Mouse (Mus musculus) C2C12 (cell line): Measurements from ENCODE around the gene Nkiras1. TPM values are rescaled to one million over a fixed set of nuclear protein-coding genes. Genes with fewer than 3 reads are reported as not detected.

Source experiments
- H3K27me3 ChIP-seq: one replicate; pipeline ENCODE4 v1.6.1; 2011; ENCODE audit not compliant: control insufficient read depth, insufficient read depth, insufficient read length
- H3K36me3 ChIP-seq: one replicate; pipeline ENCODE4 v1.6.1; 2011; ENCODE audit not compliant: control insufficient read depth, insufficient read depth
- H3K4me3 ChIP-seq: one replicate; pipeline ENCODE4 v1.5.1; 2011; ENCODE audit warnings: mild to moderate bottlenecking, control low read depth; ENCODE audit not compliant: poor library complexity, insufficient read depth, severe bottlenecking
- H3K79me2 ChIP-seq: one replicate; pipeline ENCODE4 v1.6.1; 2011; ENCODE audit not compliant: control insufficient read depth, insufficient read depth
- H3K79me3 ChIP-seq: one replicate; pipeline ENCODE4 v1.6.1; 2011; ENCODE audit warnings: low read depth, control low read depth
- H3ac ChIP-seq: one replicate; pipeline ENCODE3; 2011; ENCODE audit warnings: low read depth; ENCODE audit not compliant: control insufficient read depth, insufficient read length
- CEBPB ChIP-seq: IDR thresholded peaks from one replicate; pipeline ENCODE4 v1.6.1; 2011; ENCODE audit warnings: low read depth, mild to moderate bottlenecking, control low read depth, moderate library complexity
- CTCF ChIP-seq: IDR thresholded peaks from one replicate; pipeline ENCODE4 v1.5.1; 2011; ENCODE audit not compliant: control insufficient read depth, insufficient read depth, insufficient read length
- FOSL1 ChIP-seq: IDR thresholded peaks from one replicate; pipeline ENCODE4 v1.8.0; 2011; ENCODE audit warnings: mild to moderate bottlenecking, low read length; ENCODE audit not compliant: poor library complexity, insufficient read depth, severe bottlenecking
- MAX ChIP-seq: IDR thresholded peaks from one replicate; pipeline ENCODE4 v1.6.1; 2011; ENCODE audit warnings: mild to moderate bottlenecking, control low read depth
- MYOD1 ChIP-seq: IDR thresholded peaks from one replicate; pipeline ENCODE4 v1.6.1; 2011; ENCODE audit warnings: low read depth; ENCODE audit not compliant: control insufficient read depth, insufficient read length
- MYOG ChIP-seq: IDR thresholded peaks from one replicate; pipeline ENCODE4 v1.6.1; 2011; ENCODE audit not compliant: control insufficient read depth, insufficient read length; ENCODE audit errors: extremely low read depth
- USF1 ChIP-seq: IDR thresholded peaks from one replicate; pipeline ENCODE4 v1.6.1; 2011; ENCODE audit warnings: low read depth, mild to moderate bottlenecking, control low read depth, moderate library complexity
- polyA plus RNA-seq: library from polyadenylated mRNA; unstranded; fragments of >200 nt; fragmentation: generic; extraction: Trizol; gene quantifications from one replicate; pipeline ENCODE4 v1.2.1, GENCODE M21; 2012; ENCODE audit warnings: missing spikeins

The Nkiras1 gene
- polyA plus RNA-seq, 1 experiment = 5.0 TPM

DNA sequence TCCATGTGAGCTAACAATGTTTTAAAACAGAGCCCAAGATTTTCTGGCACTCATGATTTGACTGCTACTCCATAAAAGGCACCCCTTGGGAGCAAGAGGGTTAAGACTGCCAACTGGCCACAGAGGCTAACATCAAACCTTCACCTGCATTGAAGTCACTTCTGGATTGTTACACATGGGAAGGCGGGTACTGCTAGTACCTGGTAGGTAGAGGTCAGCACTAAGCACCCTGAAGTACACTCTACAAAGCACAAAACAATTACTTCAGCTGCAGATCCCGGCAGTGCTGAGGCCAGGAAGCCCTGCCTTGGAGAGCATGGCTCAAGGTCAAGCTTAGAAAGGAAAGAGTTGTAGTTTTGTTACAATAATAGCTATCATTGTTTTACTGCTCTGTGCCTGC is 16.5 kb downstream of the Nkiras1 start:
- H3K4me3 ChIP-seq = no peak overlapping the region
- H3K79me2 ChIP-seq = peaks cover 19% of the 10 kb centered on the region
- TF ChIP-seq USF1 (no peak), MYOG (no peak), MYOD1 (no peak), CEBPB (no peak), CTCF (no peak), FOSL1 (no peak), MAX (no peak)
- H3K36me3 ChIP-seq = no peaks in the 10 kb centered on the region
- H3K79me3 ChIP-seq = peaks cover 2% of the 10 kb centered on the region
- H3K27me3 ChIP-seq = no peaks in the 10 kb centered on the region
- H3ac ChIP-seq = no peak overlapping the region

GRCm38 (mm10) chr14:18292111-18292510 is 21.2 kb downstream of the Nkiras1 start:
- Histone ChIP-seq H3ac (no peak overlapping the region), H3K4me3 (no peak overlapping the region), H3K36me3 (no peaks in the 10 kb centered on the region), H3K27me3 (no peaks in the 10 kb centered on the region), H3K79me3 (peaks cover 2% of the 10 kb centered on the region), H3K79me2 (peaks cover 37% of the 10 kb centered on the region)
- TF ChIP-seq CTCF (no peak), CEBPB (no peak), MAX (no peak), MYOD1 (no peak), USF1 (no peak), FOSL1 (no peak), MYOG (no peak)

DNA sequence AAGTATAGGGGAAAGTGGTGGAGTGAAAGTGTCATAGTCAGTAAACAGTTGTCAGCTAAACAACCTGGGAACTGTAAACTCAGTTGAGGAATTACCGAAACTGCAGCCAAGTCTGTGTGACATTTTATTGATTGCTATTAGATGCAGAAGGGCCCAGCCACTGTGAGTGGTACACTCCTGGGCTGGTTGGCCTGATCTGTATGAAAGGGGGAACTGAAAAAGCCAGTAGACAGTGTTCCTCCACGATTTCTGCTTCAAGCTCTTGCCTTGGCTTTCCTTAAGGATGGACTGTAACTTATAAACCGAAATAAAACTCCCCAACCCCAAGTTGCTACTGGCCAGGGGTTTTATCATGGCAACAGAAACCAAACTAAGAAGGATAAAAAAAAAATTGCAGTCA is 21.6 kb downstream of the Nkiras1 start:
- Histone ChIP-seq H3K27me3 (no peaks in the 10 kb centered on the region), H3K4me3 (no peak overlapping the region), H3K79me3 (peaks cover 1% of the 10 kb centered on the region), H3ac (no peak overlapping the region), H3K36me3 (no peaks in the 10 kb centered on the region), H3K79me2 (peaks cover 42% of the 10 kb centered on the region)
- TF ChIP-seq MAX = no peak
- TF ChIP-seq CEBPB = no peak

DNA sequence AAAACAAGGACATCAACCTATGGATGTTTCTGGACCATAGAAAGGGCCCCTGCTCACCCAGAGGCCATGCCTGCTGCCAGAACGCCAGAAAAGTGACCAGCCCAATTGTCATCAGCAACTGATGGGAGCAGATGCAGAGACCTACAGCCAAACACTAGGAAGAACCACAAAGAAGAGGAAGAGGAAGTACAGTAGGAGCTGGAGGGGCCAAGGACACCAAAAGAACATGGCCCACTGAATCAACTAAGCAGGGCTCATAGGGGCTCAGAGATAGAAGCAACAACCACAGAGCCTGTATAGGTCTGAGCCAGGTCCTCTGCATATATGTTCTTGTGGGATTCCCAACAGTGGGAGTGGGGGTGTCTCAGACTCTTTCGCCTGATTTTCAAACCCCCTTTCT is 26.5 kb downstream of the Nkiras1 start:
- peaks cover 34% of the 10 kb centered on the region for H3K79me2 ChIP-seq
- no peaks in the 10 kb centered on the region for H3K36me3 ChIP-seq
- H3ac ChIP-seq = no peak overlapping the region
- no peaks in the 10 kb centered on the region for H3K27me3 ChIP-seq
- no peaks in the 10 kb centered on the region for H3K79me3 ChIP-seq
- no peak overlapping the region for H3K4me3 ChIP-seq
- no peak for TF ChIP-seq CTCF
- TF ChIP-seq MAX = no peak
- no peak for TF ChIP-seq FOSL1
- no peak for TF ChIP-seq MYOG
- TF ChIP-seq MYOD1 = no peak
- no peak for TF ChIP-seq USF1
- TF ChIP-seq CEBPB = no peak

- no peaks in the 10 kb centered on the region for H3K79me3 ChIP-seq
- no peaks in the 10 kb centered on the region for H3K27me3 ChIP-seq
- H3K79me2 ChIP-seq = peaks cover 23% of the 10 kb centered on the region
- H3K4me3 ChIP-seq = no peak overlapping the region
- no peaks in the 10 kb centered on the region for H3K36me3 ChIP-seq
- H3ac ChIP-seq = no peak overlapping the region
- TF ChIP-seq FOSL1 (no peak), MYOG (no peak), MYOD1 (no peak), USF1 (no peak), MAX (no peak), CEBPB (no peak), CTCF (no peak)
Measured at GRCm38 (mm10) chr14:18298874-18299273, 27.9 kb downstream of the Nkiras1 start.

- Histone ChIP-seq H3ac (no peak overlapping the region), H3K36me3 (no peaks in the 10 kb centered on the region), H3K79me3 (no peaks in the 10 kb centered on the region), H3K79me2 (peaks cover 19% of the 10 kb centered on the region), H3K27me3 (no peaks in the 10 kb centered on the region), H3K4me3 (no peak overlapping the region)
- no peak for TF ChIP-seq MYOD1
- TF ChIP-seq MYOG = no peak
- TF ChIP-seq MAX = no peak
- no peak for TF ChIP-seq FOSL1
- no peak for TF ChIP-seq USF1
- TF ChIP-seq CEBPB = no peak
- TF ChIP-seq CTCF = no peak
Measured at GRCm38 (mm10) chr14:18300676-18301075, 29.7 kb downstream of the Nkiras1 start.
